Mouse (Mus musculus) MEL (cell line): Measurements from ENCODE around the gene Gjc2.

Source experiments
- CTCF ChIP-seq, 3 experiments: IDR thresholded peaks in 2 of 3; conservative IDR thresholded peaks in 1 of 3; 2 replicates each; pipeline ENCODE4 v1.5.1; 2011 to 2012; ENCODE audit warnings: low read length in 3 of 3, low read depth in 2 of 3, mild to moderate bottlenecking in 2 of 3, improper control_type of control experiment in 1 of 3, inconsistent platforms in 1 of 3, mixed read lengths in 1 of 3, moderate library complexity in 1 of 3; ENCODE audit not compliant: control insufficient read depth in 1 of 3, insufficient read depth in 1 of 3, poor library complexity in 1 of 3, severe bottlenecking in 1 of 3
- EP300 ChIP-seq, 2 experiments: IDR thresholded peaks; 2 replicates each; pipeline ENCODE4 v1.6.1; 2011; ENCODE audit warnings: improper control_type of control experiment in 2 of 2, low read length in 2 of 2, low read depth in 1 of 2, mild to moderate bottlenecking in 1 of 2
- ETS1 ChIP-seq: IDR thresholded peaks from 2 replicates; pipeline ENCODE4 v1.6.1; 2012; ENCODE audit warnings: low read depth, mild to moderate bottlenecking, inconsistent platforms, low read length, improper control_type of control experiment, moderate library complexity
- GATA1 ChIP-seq: IDR thresholded peaks from 2 replicates; pipeline ENCODE4 v1.6.1; 2011; ENCODE audit warnings: low read depth, low read length, improper control_type of control experiment
- HCFC1 ChIP-seq: IDR thresholded peaks from 2 replicates; pipeline ENCODE4 v1.6.1; 2012; ENCODE audit warnings: low read depth, mild to moderate bottlenecking, inconsistent platforms, low read length, improper control_type of control experiment, moderate library complexity
- MAFK ChIP-seq: IDR thresholded peaks from 2 replicates; pipeline ENCODE4 v1.6.1; 2011; ENCODE audit warnings: low read depth, mild to moderate bottlenecking, low read length, improper control_type of control experiment, borderline replicate concordance
- MYC ChIP-seq: IDR thresholded peaks from 2 replicates; pipeline ENCODE4 v1.6.1; 2011; ENCODE audit warnings: low read depth, mild to moderate bottlenecking, low read length, improper control_type of control experiment, moderate library complexity
- POLR2A ChIP-seq, 2 experiments: IDR thresholded peaks; 2 replicates each; pipeline ENCODE4 v1.6.1; 2011 to 2012; ENCODE audit warnings: low read length in 2 of 2, mild to moderate bottlenecking in 2 of 2, control low read depth in 1 of 2, improper control_type of control experiment in 1 of 2, low read depth in 1 of 2, moderate library complexity in 1 of 2; ENCODE audit not compliant: control insufficient read depth in 1 of 2, insufficient read depth in 1 of 2, poor library complexity in 1 of 2
- POLR2AphosphoS2 ChIP-seq: IDR thresholded peaks from 2 replicates; pipeline ENCODE4 v1.6.1; 2011; ENCODE audit warnings: low read length, improper control_type of control experiment
- RCOR1 ChIP-seq: IDR thresholded peaks from 2 replicates; pipeline ENCODE4 v1.6.1; 2012; ENCODE audit warnings: low read depth, mild to moderate bottlenecking, inconsistent platforms, low read length, improper control_type of control experiment
- SIN3A ChIP-seq: IDR thresholded peaks from 2 replicates; pipeline ENCODE4 v1.6.1; 2012; ENCODE audit warnings: low read length, improper control_type of control experiment, inconsistent platforms
- TBP ChIP-seq: IDR thresholded peaks from 2 replicates; pipeline ENCODE4 v1.8.0; 2011; ENCODE audit warnings: low read depth, low read length, improper control_type of control experiment
- ZKSCAN1 ChIP-seq: IDR thresholded peaks from 2 replicates; pipeline ENCODE4 v1.6.1; 2012; ENCODE audit warnings: low read depth, mild to moderate bottlenecking, inconsistent platforms, low read length, improper control_type of control experiment, moderate library complexity

DNA sequence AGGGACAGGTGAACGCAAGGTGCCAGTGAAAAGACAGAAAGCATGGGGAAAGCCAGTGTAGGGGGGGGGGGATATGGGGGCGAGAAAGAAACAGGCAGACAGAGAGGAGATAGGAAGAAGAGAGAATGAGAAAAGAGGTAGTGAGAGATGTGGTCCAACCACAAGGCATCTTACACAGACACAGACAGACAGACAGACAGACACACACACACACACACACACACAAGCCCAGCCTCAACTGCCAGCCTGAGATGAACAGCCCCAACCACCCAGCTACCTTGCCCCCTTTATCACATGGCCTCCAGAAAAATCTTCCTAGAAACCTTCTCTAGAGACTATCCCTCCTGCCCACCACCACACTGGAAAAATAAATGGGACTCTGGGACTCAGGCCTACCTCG, 50.9 kb downstream of the Gjc2 start:
- TF ChIP-seq GATA1 (no peak), EP300 (IDR thresholded peaks at IDR 0.05; ENCODE audit: low read depth in 1 of 2, low read length in 2 of 2) (no peak), CTCF (IDR thresholded peaks at IDR 0.05 in 2 of 3, conservative IDR thresholded peaks at IDR 0.05 in 1 of 3; ENCODE audit: control insufficient read depth in 1 of 3, insufficient read depth in 1 of 3, low read depth in 2 of 3, low read length in 3 of 3, poor library complexity in 1 of 3, severe bottlenecking in 1 of 3) (no peak), POLR2AphosphoS2 (no peak), POLR2A (IDR thresholded peaks at IDR 0.05; ENCODE audit: control insufficient read depth in 1 of 2, insufficient read depth in 1 of 2, low read depth in 1 of 2, low read length in 2 of 2, poor library complexity in 1 of 2) (no peak), HCFC1 (no peak), SIN3A (no peak), TBP (no peak), ETS1 (no peak), MAFK (no peak), ZKSCAN1 (no peak), MYC (no peak), RCOR1 (no peak)
